Mouse (Mus musculus) embryonic facial prominence, embryonic 14.5 days (tissue): ENCODE results near the gene Tm9sf2. TPM values are rescaled to one million over a fixed set of nuclear protein-coding genes. Genes with fewer than 3 reads are reported as not detected.

Source experiments
- ATAC-seq: fragments of 200-750 bp; cut with Nextera tagmentation; 2 replicates; pipeline ENCODE4 v1.8.0; 2017; ENCODE audit warnings: low read depth, moderate number of reproducible peaks, moderate TSS enrichment
- DNase-seq: peaks from one replicate; pipeline ENCODE4 v3.0.0-alpha.2; 2015; ENCODE audit warnings: low spot score
- H3K27ac ChIP-seq: fragments of 300-500 bp; sonication (generic); replicated peaks from 2 replicates; pipeline ENCODE4 v1.5.1; 2014; ENCODE audit warnings: low read depth, mild to moderate bottlenecking, low read length, moderate library complexity
- H3K27me3 ChIP-seq: fragments of 300-500 bp; sonication (generic); replicated peaks from 2 replicates; pipeline ENCODE4 v1.6.1; 2014; ENCODE audit warnings: low read length; ENCODE audit not compliant: control insufficient read depth, insufficient read depth
- H3K36me3 ChIP-seq: fragments of 300-500 bp; sonication (generic); 2 replicates; pipeline ENCODE4 v1.6.1; 2014; ENCODE audit warnings: low read length, mixed read lengths; ENCODE audit not compliant: control insufficient read depth, insufficient read depth
- H3K4me1 ChIP-seq: fragments of 300-500 bp; sonication (generic); 2 replicates; pipeline ENCODE4 v1.6.1; 2014; ENCODE audit warnings: antibody characterized with exemption, low read length; ENCODE audit not compliant: control insufficient read depth, insufficient read depth
- H3K4me2 ChIP-seq: fragments of 300-500 bp; sonication (generic); 2 replicates; pipeline ENCODE4 v1.6.1; 2014; ENCODE audit warnings: low read depth, mild to moderate bottlenecking, low read length, moderate library complexity, mixed read lengths
- H3K4me3 ChIP-seq: fragments of 300-500 bp; sonication (generic); 2 replicates; pipeline ENCODE4 v1.5.1; 2014; ENCODE audit warnings: low read depth, mild to moderate bottlenecking, low read length
- H3K9ac ChIP-seq: fragments of 300-500 bp; sonication (generic); 2 replicates; pipeline ENCODE4 v1.6.1; 2014; ENCODE audit warnings: low read depth, mild to moderate bottlenecking, low read length, moderate library complexity, mixed read lengths
- H3K9me3 ChIP-seq: fragments of 300-500 bp; sonication (generic); 2 replicates; pipeline ENCODE4 v1.6.1; 2016; ENCODE audit warnings: low read length; ENCODE audit not compliant: control insufficient read depth
- WGBS: fragments of 180-500 bp; shearing (Covaris S2); extraction: QIAGEN DNeasy Blood & Tissue Kit; methylation state at CpG from one replicate; pipeline ENCODE4 v1.1.7; 2014; 5-methylcytosine and 5-hydroxymethylcytosine counted together
- polyA plus RNA-seq: library from polyadenylated mRNA; unstranded; fragments of >200 nt; fragmentation: Nextera tagmentation; extraction: Ambion mirVana; gene quantifications from 2 replicates; pipeline ENCODE4 v1.2.1, GENCODE M21; 2014

Gene Tm9sf2
- polyA plus RNA-seq, 1 experiment from 2014 or later, result 159 TPM

DNA sequence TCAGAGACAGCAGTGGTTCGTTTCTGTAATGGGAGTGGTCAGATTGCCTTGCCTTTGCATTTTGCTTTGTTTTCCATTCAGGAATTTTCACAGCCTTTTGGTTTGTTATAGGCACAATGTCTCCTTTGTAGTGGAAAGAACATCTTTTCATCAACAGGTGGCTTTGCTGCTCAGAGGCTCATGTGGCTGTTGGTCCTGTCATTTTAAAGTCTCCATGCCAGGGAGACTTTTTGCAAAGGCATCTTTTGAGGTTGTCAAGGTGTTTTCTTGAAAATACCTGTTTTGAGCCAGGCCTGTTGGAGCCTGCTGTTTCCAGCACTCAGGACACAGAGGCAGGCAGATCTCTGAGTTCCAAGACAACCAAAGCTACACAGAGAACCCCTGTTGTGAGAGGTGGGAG is 33.3 kb downstream of the Tm9sf2 start:
- Histone ChIP-seq H3K9me3 (no peaks in the 10 kb centered on the region), H3K36me3 (peaks cover 78% of the 10 kb centered on the region), H3K27ac (no peak overlapping the region), H3K4me3 (no peak overlapping the region), H3K27me3 (no peaks in the 10 kb centered on the region), H3K4me1 (no peaks in the 10 kb centered on the region), H3K4me2 (no peak overlapping the region), H3K9ac (no peak overlapping the region)
- DNase-seq (no peak), ATAC-seq (no peak)
- 74% methylated on average over 1 of the region's 1 CpGs for WGBS

DNA sequence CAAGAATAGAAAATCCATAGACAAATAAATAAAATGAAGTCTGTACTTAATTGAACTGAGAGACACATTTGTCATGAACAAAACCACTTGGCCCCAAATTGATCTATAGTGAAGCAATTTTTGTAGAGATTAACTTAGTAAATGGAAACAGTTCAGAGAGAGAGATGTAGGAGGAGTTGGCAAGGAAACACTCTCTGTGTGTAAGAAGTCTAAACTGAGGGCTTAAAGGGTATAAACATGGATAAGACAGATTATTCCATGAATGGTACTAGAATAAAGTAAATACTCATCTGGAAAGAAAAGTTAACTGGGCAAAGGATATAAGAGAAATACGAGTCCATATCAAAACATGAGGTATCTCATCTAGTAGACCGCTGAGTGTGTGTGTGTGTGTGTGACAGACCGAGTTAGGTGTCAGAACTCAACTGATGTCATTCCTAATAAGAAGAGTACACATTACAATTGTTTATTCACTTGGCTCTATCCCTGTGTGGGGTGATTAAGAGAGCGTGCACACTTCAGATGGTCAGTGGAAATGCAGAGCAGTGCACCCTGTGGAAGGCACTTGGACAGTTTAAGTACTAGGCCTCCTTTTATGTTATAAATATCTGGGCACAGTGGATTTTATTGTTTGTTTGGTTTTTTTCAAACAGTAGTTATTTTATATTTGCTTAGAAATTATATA is 36.9 kb downstream of the Tm9sf2 start:
- DNase-seq, result no peak
- no peaks in the 10 kb centered on the region for H3K27me3 ChIP-seq
- no peak overlapping the region for H3K9ac ChIP-seq
- ATAC-seq, result no peak
- H3K9me3 ChIP-seq, result no peaks in the 10 kb centered on the region
- H3K27ac ChIP-seq, result no peak overlapping the region
- no peak overlapping the region for H3K4me2 ChIP-seq
- no peaks in the 10 kb centered on the region for H3K4me1 ChIP-seq
- H3K4me3 ChIP-seq, result no peak overlapping the region
- H3K36me3 ChIP-seq, result peaks cover 90% of the 10 kb centered on the region
- 87% methylated on average over 4 of the region's 4 CpGs for WGBS

DNA sequence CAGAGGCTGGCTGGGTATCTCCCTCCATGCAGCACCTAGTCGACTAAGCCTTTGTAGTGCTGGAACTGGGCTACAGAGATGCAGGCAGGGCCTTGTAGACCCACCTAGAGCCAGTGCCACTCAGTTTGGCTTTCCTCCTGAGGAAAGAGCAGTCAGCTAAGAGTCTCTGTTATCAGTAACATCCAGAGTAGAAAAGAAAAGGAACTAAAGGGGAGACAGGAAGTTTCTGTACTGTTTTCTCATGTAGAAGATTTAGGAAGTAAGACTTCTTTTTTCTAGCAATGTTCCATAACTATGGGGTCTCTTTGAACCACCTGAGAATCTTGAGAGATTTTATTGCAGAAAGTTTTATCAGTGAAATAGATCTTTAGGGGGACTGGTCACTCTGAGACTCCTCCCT is 38.5 kb downstream of the Tm9sf2 start:
- no peak for ATAC-seq

DNA sequence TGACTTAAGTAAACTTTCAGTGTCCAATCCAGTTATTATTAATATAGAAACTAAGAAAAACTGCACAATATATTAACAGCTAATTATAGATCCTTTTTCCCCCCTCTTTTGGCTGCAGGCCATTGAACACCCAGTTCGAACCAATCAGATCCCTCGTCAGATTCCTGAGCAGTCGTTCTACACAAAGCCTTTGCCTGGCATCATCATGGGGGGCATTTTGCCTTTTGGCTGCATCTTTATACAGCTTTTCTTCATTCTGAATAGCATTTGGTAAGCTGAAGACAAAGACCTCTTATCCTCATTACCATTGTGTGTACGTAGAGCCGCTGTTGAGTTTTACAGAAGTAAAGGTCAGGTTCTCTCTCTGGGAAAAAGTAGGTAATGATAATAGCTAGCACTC is 43.8 kb downstream of the Tm9sf2 start:
- H3K9ac ChIP-seq, result no peak overlapping the region
- DNase-seq (no peak), ATAC-seq (no peak)
- no peaks in the 10 kb centered on the region for H3K4me1 ChIP-seq
- no peak overlapping the region for H3K27ac ChIP-seq
- no peak overlapping the region for H3K4me3 ChIP-seq
- 83% methylated on average over 5 of the region's 5 CpGs for WGBS
- no peaks in the 10 kb centered on the region for H3K27me3 ChIP-seq
- H3K36me3 ChIP-seq, result peaks cover 94% of the 10 kb centered on the region
- no peak overlapping the region for H3K4me2 ChIP-seq
- no peaks in the 10 kb centered on the region for H3K9me3 ChIP-seq

More for the DNA sequence above, 38.5 kb downstream of the Tm9sf2 start:
- no peaks in the 10 kb centered on the region for H3K9me3 ChIP-seq
- H3K27ac ChIP-seq, result no peak overlapping the region
- H3K9ac ChIP-seq, result no peak overlapping the region
- H3K4me1 ChIP-seq, result no peaks in the 10 kb centered on the region
- no peak overlapping the region for H3K4me2 ChIP-seq
- 60% methylated on average over 1 of the region's 1 CpGs for whole genome bisulfite sequencing
- no peak for DNase-seq
- no peaks in the 10 kb centered on the region for H3K27me3 ChIP-seq
- H3K36me3 ChIP-seq, result peaks cover 95% of the 10 kb centered on the region
- no peak overlapping the region for H3K4me3 ChIP-seq

DNA sequence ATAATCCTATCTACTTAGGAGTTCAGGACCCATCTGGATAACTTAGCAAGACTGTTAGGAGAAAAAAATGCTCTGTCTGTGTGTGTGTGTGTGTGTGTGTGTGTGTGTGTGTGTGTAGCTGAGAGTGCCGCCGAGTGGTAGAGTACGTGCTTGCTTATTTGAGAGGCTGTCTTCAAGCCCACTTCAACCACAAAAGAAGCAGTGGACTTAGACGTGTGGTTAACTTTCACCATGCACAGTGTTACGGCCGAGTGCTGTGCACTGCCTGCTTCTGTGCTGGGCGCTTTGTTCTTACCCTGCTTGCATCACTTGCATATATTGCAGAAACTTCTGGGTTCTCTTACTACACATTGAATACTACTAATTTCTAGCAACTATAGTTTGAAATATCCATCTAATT is 50.9 kb downstream of the Tm9sf2 start:
- ATAC-seq (no peak), DNase-seq (no peak)
- 79% methylated on average over 7 of the region's 7 CpGs for WGBS
- Histone ChIP-seq H3K4me3 (no peak overlapping the region), H3K4me1 (no peaks in the 10 kb centered on the region), H3K36me3 (peaks cover 68% of the 10 kb centered on the region), H3K27me3 (no peaks in the 10 kb centered on the region), H3K9ac (no peak overlapping the region), H3K9me3 (no peaks in the 10 kb centered on the region), H3K27ac (no peak overlapping the region), H3K4me2 (no peak overlapping the region)

DNA sequence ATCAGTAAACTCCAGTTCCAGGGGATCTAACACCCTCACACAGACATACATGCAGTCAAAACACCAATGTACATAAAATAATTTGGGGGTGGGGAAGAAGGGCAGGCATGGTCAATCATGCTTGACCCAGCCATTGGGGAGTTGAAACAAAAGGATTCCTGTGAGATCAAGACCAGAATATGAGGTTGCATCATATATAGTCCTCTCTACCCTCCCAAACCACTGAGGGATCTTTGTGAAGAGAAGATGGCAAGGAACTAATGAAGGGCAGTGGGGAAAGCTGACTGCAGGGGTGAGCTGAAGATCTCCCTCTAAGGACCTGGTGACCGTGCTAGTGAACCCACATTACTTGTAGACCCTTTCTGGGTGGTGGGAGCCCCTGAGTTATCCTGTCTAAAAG is 54.1 kb downstream of the Tm9sf2 start:
- H3K9me3 ChIP-seq, result no peaks in the 10 kb centered on the region
- no peaks in the 10 kb centered on the region for H3K27me3 ChIP-seq
- H3K4me1 ChIP-seq, result no peaks in the 10 kb centered on the region
- no peak overlapping the region for H3K4me3 ChIP-seq
- WGBS, result 100% methylated on average over 1 of the region's 1 CpGs
- ATAC-seq (no peak), DNase-seq (no peak)
- H3K4me2 ChIP-seq, result no peak overlapping the region
- H3K9ac ChIP-seq, result no peak overlapping the region
- H3K36me3 ChIP-seq, result peaks cover 50% of the 10 kb centered on the region
- H3K27ac ChIP-seq, result no peak overlapping the region

DNA sequence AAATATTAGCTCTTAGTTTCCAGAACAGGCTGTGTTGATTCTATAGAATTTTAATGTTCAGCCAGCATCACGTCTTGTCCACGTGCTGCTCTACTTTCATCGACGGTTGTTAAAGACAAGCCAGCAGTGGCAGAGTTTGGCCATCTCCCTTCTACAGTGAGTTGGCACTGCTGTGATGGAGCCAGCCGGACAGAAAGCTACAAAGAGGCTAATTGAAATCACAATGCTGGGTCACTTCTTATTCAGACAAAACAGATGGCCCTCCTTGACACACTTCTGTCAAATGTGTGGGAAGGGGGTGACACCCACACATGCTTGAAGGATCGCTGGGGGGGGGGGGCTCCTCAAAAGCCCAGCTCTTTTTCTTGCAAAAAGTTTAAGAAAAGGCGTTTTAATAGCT is 62.1 kb downstream of the Tm9sf2 start:
- Histone ChIP-seq H3K4me2 (no peak overlapping the region), H3K9me3 (no peaks in the 10 kb centered on the region), H3K9ac (no peak overlapping the region), H3K4me1 (peaks cover 3% of the 10 kb centered on the region; the same call in 1 of the 2 replicates), H3K36me3 (0 out of 2 replicates have a peak, but pooled peaks cover 6% of the 10 kb centered on the region), H3K27me3 (no peaks in the 10 kb centered on the region), H3K4me3 (no peak overlapping the region), H3K27ac (no peak overlapping the region)
- ATAC-seq (no peak), DNase-seq (no peak)
- 84% methylated on average over 7 of the region's 7 CpGs for WGBS

DNA sequence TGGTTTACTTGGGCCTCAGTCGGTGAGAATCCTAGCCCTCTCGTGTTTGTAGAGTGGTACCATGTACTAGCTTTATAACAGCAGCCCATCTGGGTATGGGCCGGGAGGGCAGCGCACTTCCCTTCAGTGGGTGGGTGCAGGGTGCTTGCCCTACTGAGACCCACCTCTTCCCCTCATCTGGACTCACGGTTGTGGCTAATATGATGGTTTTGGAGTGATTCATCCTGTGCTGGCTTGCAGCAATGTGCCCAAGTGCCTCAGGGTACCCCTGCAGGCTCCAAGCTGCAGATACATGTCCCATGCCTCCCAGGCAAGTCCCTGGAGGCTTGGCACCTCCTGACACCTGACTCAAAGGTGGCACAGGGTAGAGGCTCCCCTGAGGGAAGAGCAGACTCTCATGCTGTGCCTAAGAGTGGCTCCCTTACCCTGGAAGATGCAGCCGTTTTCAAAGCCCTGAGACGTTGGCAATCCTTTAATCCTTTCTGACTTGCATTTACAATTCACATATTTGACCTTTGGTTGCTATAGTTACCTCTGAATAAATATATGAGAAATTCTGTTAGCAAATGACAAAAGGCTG is 63.5 kb downstream of the Tm9sf2 start:
- H3K4me3 ChIP-seq, result no peak overlapping the region
- DNase-seq, result no peak
- H3K27ac ChIP-seq, result no peak overlapping the region
- H3K9ac ChIP-seq, result no peak overlapping the region
- H3K4me2 ChIP-seq, result no peak overlapping the region
- no peaks in the 10 kb centered on the region for H3K9me3 ChIP-seq
- 76% methylated on average over 7 of the region's 7 CpGs for WGBS
- peaks cover 3% of the 10 kb centered on the region; the same call in 1 of the 2 replicates for H3K4me1 ChIP-seq
- peak; percentile 47; the same call in 1 of the 2 replicates for ATAC-seq
- H3K36me3 ChIP-seq, result no peaks in the 10 kb centered on the region
- H3K27me3 ChIP-seq, result no peaks in the 10 kb centered on the region

DNA sequence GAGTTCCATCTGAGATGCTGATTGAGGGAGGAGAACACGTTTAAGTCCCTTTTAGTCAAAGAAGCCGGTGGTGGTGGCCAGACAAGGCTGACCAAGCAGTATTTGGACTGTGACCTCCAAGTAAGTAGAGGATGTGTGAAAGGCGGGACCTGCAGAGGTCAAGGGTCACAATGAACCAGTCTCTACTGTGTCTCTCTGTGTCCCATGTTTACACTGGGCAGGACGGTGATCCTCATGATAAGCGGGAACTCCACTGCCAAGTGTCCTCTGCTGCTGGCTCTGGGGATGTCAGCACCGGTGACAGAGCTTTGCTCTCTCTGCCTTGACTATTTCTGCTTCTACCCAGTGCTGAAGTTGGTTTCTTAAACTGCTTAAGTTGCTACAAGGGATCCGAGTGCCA is 64.2 kb downstream of the Tm9sf2 start:
- H3K4me2 ChIP-seq, result no peak overlapping the region
- H3K4me3 ChIP-seq, result no peak overlapping the region
- ATAC-seq (no peak), DNase-seq (no peak)
- H3K9ac ChIP-seq, result no peak overlapping the region
- 85% methylated on average over 7 of the region's 7 CpGs for WGBS
- H3K4me1 ChIP-seq, result peaks cover 3% of the 10 kb centered on the region; the same call in 1 of the 2 replicates
- no peaks in the 10 kb centered on the region for H3K9me3 ChIP-seq
- H3K36me3 ChIP-seq, result no peaks in the 10 kb centered on the region
- H3K27ac ChIP-seq, result no peak overlapping the region
- no peaks in the 10 kb centered on the region for H3K27me3 ChIP-seq
